Mouse (Mus musculus): Measurements from ENCODE around the gene Bsg. TPM values are rescaled to one million over a fixed set of nuclear protein-coding genes. Genes with fewer than 3 reads are reported as not detected.
A peak's percentile ranks its signal among the peaks of the same experiment; 100 is the strongest.

The Bsg gene
- polyA plus RNA-seq, 2 experiments, result 763 to 805 TPM

DNA sequence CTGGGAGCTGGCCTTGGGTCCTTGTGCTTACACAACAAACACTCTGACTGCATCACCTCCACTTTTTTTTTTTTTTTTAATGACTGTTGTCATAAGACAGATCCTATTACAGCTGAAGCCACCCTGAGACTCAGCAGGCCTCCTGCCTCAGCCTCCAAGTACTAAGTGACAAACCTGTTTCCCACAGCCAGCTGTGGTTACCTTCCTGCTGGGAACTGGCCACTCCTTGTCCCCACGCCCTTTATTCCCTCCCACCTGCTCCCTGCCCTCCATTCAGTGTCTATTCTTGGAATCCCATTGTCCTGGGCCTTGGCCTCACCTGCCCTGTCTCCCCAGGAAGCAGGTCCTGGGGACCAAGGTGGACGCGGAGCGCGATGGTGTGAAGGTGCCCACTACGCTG is 16.8 kb upstream of the Bsg start:
- Histone ChIP-seq H3K27ac (replicated peaks; ENCODE audit: low read depth, low read length) (no peak overlapping the region), H3K27me3 (ENCODE audit: control insufficient read depth, insufficient read depth, low read length) (no peaks in the 10 kb centered on the region), H3K9me3 (ENCODE audit: control insufficient read depth, low read length) (no peaks in the 10 kb centered on the region; the same call in 1 of the 2 replicates), H3K4me3 (replicated peaks; ENCODE audit: low read length) (no peak overlapping the region), H3K4me1 (ENCODE audit: control insufficient read depth, insufficient read depth, low read length) (peaks cover 11% of the 10 kb centered on the region), H3K36me3 (ENCODE audit: control insufficient read depth, insufficient read depth, low read length) (peaks cover 58% of the 10 kb centered on the region), H3K4me2 (replicated peaks; ENCODE audit: low read depth, low read length, severe bottlenecking) (no peak overlapping the region), H3K9ac (ENCODE audit: low read depth, low read length, severe bottlenecking) (no peak overlapping the region)
- TF ChIP-seq POLR2A (IDR thresholded peaks at IDR 0.05; ENCODE audit: borderline replicate concordance, extremely low read depth, insufficient read depth, insufficient read length), result no peak
- ATAC-seq (ENCODE audit: low FRiP score, low read depth) (no peak), DNase-seq (ENCODE audit: low spot score) (no peak)
- WGBS, result 93% methylated on average over 6 of the region's 6 CpGs

DNA sequence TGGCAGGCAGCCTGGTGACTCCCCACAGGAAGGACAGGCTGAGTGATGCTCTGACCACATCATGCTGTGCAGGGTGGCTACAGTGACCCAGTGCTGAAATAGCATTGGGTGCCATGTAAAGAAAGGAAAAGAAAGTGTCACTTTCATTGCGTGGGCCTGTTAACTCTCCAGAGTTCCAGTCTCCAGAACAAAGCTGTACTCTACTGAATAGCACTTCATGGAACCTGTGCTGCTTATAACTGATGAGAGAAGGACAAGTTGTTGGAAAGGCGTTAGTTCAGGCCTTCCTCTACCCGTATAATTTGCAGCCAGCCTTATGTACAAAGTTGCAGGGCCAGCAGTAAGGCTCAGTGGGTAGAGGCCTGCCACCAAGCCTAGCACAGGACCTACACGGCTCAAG is 15.6 kb upstream of the Bsg start, which contains the start of gene Gzmm:
TSS of gene Gzmm (plus strand) at position 301 of the 400 bp plus-strand sequence.
- no peak within 1 kb of the TSS for H3K4me2 ChIP-seq (replicated peaks; ENCODE audit: low read depth, low read length, severe bottlenecking)
- DNase-seq (ENCODE audit: low spot score), result no peak

GRCm38 (mm10) chr10:79689178-79689577 is 15.1 kb upstream of the Bsg start:
- Histone ChIP-seq H3K4me1 (ENCODE audit: control insufficient read depth, insufficient read depth, low read length) (no peaks in the 10 kb centered on the region; the same call in 1 of the 2 replicates), H3K4me3 (replicated peaks; ENCODE audit: low read length) (no peak overlapping the region), H3K9ac (ENCODE audit: low read depth, low read length, severe bottlenecking) (no peak overlapping the region), H3K27ac (replicated peaks; ENCODE audit: low read depth, low read length) (no peak overlapping the region), H3K36me3 (ENCODE audit: control insufficient read depth, insufficient read depth, low read length) (peaks cover 53% of the 10 kb centered on the region), H3K9me3 (ENCODE audit: control insufficient read depth, low read length) (no peaks in the 10 kb centered on the region; the same call in 1 of the 2 replicates), H3K27me3 (ENCODE audit: control insufficient read depth, insufficient read depth, low read length) (no peaks in the 10 kb centered on the region), H3K4me2 (replicated peaks; ENCODE audit: low read depth, low read length, severe bottlenecking) (no peak overlapping the region)
- ATAC-seq (ENCODE audit: low FRiP score, low read depth) (no peak), DNase-seq (ENCODE audit: low spot score) (no peak)
- no peak for TF ChIP-seq POLR2A (IDR thresholded peaks at IDR 0.05; ENCODE audit: borderline replicate concordance, extremely low read depth, insufficient read depth, insufficient read length)
- 84% methylated on average over 3 of the region's 3 CpGs for WGBS

More for the DNA sequence above, 15.6 kb upstream of the Bsg start, which contains the start of gene Gzmm:
- ATAC-seq (ENCODE audit: low FRiP score, low read depth), result no peak
- H3K27me3 ChIP-seq (ENCODE audit: control insufficient read depth, insufficient read depth, low read length), result no peaks in the 10 kb centered on the region
- peaks cover 2% of the 10 kb centered on the region; the same call in 1 of the 2 replicates for H3K4me1 ChIP-seq (ENCODE audit: control insufficient read depth, insufficient read depth, low read length)
- H3K9ac ChIP-seq (ENCODE audit: low read depth, low read length, severe bottlenecking), result no peak within 1 kb of the TSS
- no peak within 1 kb of the TSS for H3K27ac ChIP-seq (replicated peaks; ENCODE audit: low read depth, low read length)
- TF ChIP-seq POLR2A (IDR thresholded peaks at IDR 0.05; ENCODE audit: borderline replicate concordance, extremely low read depth, insufficient read depth, insufficient read length), result no peak
- H3K4me3 ChIP-seq (replicated peaks; ENCODE audit: low read length), result no peak within 1 kb of the TSS
- H3K9me3 ChIP-seq (ENCODE audit: control insufficient read depth, low read length), result no peaks in the 10 kb centered on the region; the same call in 1 of the 2 replicates
- peaks cover 58% of the 10 kb centered on the region for H3K36me3 ChIP-seq (ENCODE audit: control insufficient read depth, insufficient read depth, low read length)
- 78% methylated on average over 4 of the region's 4 CpGs for WGBS

GRCm38 (mm10) chr10:79691986-79692548 is 12.2 kb upstream of the Bsg start:
- no peak for ATAC-seq (ENCODE audit: low FRiP score, low read depth)
- H3K9ac ChIP-seq (ENCODE audit: low read depth, low read length, severe bottlenecking), result no peak overlapping the region
- H3K9me3 ChIP-seq (ENCODE audit: control insufficient read depth, low read length), result no peaks in the 10 kb centered on the region; the same call in 1 of the 2 replicates
- peaks cover 24% of the 10 kb centered on the region for H3K36me3 ChIP-seq (ENCODE audit: control insufficient read depth, insufficient read depth, low read length)
- peaks cover 27% of the 10 kb centered on the region for H3K4me1 ChIP-seq (ENCODE audit: control insufficient read depth, insufficient read depth, low read length)
- 88% methylated on average over 2 of the region's 2 CpGs for WGBS
- no peak overlapping the region for H3K27ac ChIP-seq (replicated peaks; ENCODE audit: low read depth, low read length)
- no peak for TF ChIP-seq POLR2A (IDR thresholded peaks at IDR 0.05; ENCODE audit: borderline replicate concordance, extremely low read depth, insufficient read depth, insufficient read length)
- no peak for DNase-seq (ENCODE audit: low spot score)
- H3K27me3 ChIP-seq (ENCODE audit: control insufficient read depth, insufficient read depth, low read length), result no peaks in the 10 kb centered on the region
- no peak overlapping the region for H3K4me2 ChIP-seq (replicated peaks; ENCODE audit: low read depth, low read length, severe bottlenecking)
- no peak overlapping the region for H3K4me3 ChIP-seq (replicated peaks; ENCODE audit: low read length)

DNA sequence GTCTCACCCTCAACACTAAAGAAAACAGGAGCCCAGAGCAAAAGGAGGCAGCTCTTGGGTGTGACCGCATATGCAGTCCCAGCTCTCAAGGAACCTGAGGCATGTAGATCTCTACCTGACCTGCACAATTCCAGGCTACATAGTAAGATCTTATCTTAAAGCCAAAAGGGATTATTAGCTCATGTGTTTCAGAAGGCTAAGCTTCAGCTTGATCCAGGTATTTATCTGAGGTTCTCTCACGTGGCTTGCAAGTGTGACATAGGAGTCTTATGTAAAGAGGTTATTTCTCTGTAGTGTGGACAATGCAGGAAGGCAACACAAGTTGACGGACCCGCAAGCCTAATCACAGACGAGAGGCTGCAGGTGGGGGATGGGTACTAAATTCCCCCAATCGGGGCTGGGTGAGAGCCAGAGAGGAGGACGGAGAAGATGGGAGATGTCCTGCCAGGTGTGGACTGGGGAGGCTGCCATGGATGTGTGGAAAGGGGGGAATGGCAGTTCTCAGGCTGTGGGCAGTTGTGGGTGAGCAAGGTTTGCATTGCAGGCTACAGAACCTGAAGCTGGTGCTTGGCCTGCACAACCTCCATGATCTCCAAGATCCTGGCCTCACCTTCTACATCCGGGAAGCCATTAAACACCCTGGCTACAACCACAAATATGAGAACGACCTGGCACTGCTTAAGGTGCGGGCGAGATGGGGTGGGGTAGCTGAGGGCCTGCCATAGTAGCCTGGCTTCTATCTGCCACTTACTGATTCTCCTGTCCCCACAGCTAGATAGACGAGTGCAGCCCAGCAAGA is 10.5 kb upstream of the Bsg start:
- 64% methylated on average over 12 of the region's 12 CpGs for WGBS
- ATAC-seq (ENCODE audit: low FRiP score, low read depth) (no peak), DNase-seq (ENCODE audit: low spot score) (no peak)
- Histone ChIP-seq H3K4me3 (replicated peaks; ENCODE audit: low read length) (no peak overlapping the region), H3K27me3 (ENCODE audit: control insufficient read depth, insufficient read depth, low read length) (no peaks in the 10 kb centered on the region), H3K9me3 (ENCODE audit: control insufficient read depth, low read length) (no peaks in the 10 kb centered on the region; the same call in 1 of the 2 replicates), H3K9ac (ENCODE audit: low read depth, low read length, severe bottlenecking) (no peak overlapping the region), H3K4me2 (replicated peaks; ENCODE audit: low read depth, low read length, severe bottlenecking) (no peak overlapping the region), H3K4me1 (ENCODE audit: control insufficient read depth, insufficient read depth, low read length) (peaks cover 27% of the 10 kb centered on the region), H3K27ac (replicated peaks; ENCODE audit: low read depth, low read length) (0 out of 2 replicates have a peak overlapping the region, but pooled peaks have one; percentile 84), H3K36me3 (ENCODE audit: control insufficient read depth, insufficient read depth, low read length) (peaks cover 9% of the 10 kb centered on the region)
- TF ChIP-seq POLR2A (IDR thresholded peaks at IDR 0.05; ENCODE audit: borderline replicate concordance, extremely low read depth, insufficient read depth, insufficient read length), result no peak

Data from limb, embryonic 14.5 days (tissue).